Mouse (Mus musculus): ENCODE measurements at regions not wholly inside any gene's neighbourhood (a gene's known extent, or its start where the extent isn't known, plus 50 kb on each side); places are given as distances from the start of the nearest gene placed in this dataset.
"Not testable (repeated sequence)": the region's sequence is repeated elsewhere in the genome, so short reads cannot be mapped to it uniquely, and the experiment has no call there.

GRCm38 (mm10) chr3:38263261-38264141, 221.1 kb downstream of the Ankrd50 start:
- no peak for ATAC-seq (replicated peaks; ENCODE audit: insufficient number of reproducible peaks, low FRiP score, low TSS enrichment, poor library complexity, severe bottlenecking)

- no peak for ATAC-seq (replicated peaks; ENCODE audit: insufficient number of reproducible peaks, low FRiP score, low TSS enrichment, poor library complexity, severe bottlenecking)
Observed at GRCm38 (mm10) chr3:38261326-38262075, 223.1 kb downstream of the Ankrd50 start.

- ATAC-seq (replicated peaks; ENCODE audit: insufficient number of reproducible peaks, low FRiP score, low TSS enrichment, poor library complexity, severe bottlenecking): not testable (repeated sequence)
Observed at GRCm38 (mm10) chr3:38259223-38259622, 225.4 kb downstream of the Ankrd50 start.

GRCm38 (mm10) chr3:38257843-38258290, 226.8 kb downstream of the Ankrd50 start:
- ATAC-seq (replicated peaks; ENCODE audit: insufficient number of reproducible peaks, low FRiP score, low TSS enrichment, poor library complexity, severe bottlenecking): no peak

GRCm38 (mm10) chr3:38257076-38257842, 227.4 kb downstream of the Ankrd50 start:
- ATAC-seq (replicated peaks; ENCODE audit: insufficient number of reproducible peaks, low FRiP score, low TSS enrichment, poor library complexity, severe bottlenecking): no peak

- no peak for ATAC-seq (replicated peaks; ENCODE audit: insufficient number of reproducible peaks, low FRiP score, low TSS enrichment, poor library complexity, severe bottlenecking)
Observed at GRCm38 (mm10) chr3:38255674-38256073, 229.0 kb downstream of the Ankrd50 start.

- no peak for ATAC-seq (replicated peaks; ENCODE audit: insufficient number of reproducible peaks, low FRiP score, low TSS enrichment, poor library complexity, severe bottlenecking)
Observed at GRCm38 (mm10) chr3:38254896-38255295, 229.7 kb downstream of the Ankrd50 start.

- no peak for ATAC-seq (replicated peaks; ENCODE audit: insufficient number of reproducible peaks, low FRiP score, low TSS enrichment, poor library complexity, severe bottlenecking)
Observed at GRCm38 (mm10) chr3:38251592-38251991, 233.1 kb downstream of the Ankrd50 start.

- no peak for ATAC-seq (replicated peaks; ENCODE audit: insufficient number of reproducible peaks, low FRiP score, low TSS enrichment, poor library complexity, severe bottlenecking)
Observed at GRCm38 (mm10) chr3:38250552-38250951, 234.1 kb downstream of the Ankrd50 start.

GRCm38 (mm10) chr3:38248941-38249340, 235.7 kb downstream of the Ankrd50 start:
- ATAC-seq (replicated peaks; ENCODE audit: insufficient number of reproducible peaks, low FRiP score, low TSS enrichment, poor library complexity, severe bottlenecking): no peak

- no peak for ATAC-seq (replicated peaks; ENCODE audit: insufficient number of reproducible peaks, low FRiP score, low TSS enrichment, poor library complexity, severe bottlenecking)
Observed at GRCm38 (mm10) chr3:38246439-38246838, 238.2 kb downstream of the Ankrd50 start.

- ATAC-seq (replicated peaks; ENCODE audit: insufficient number of reproducible peaks, low FRiP score, low TSS enrichment, poor library complexity, severe bottlenecking): no peak
Observed at GRCm38 (mm10) chr3:38243209-38243608, 241.4 kb downstream of the Ankrd50 start.

- ATAC-seq (replicated peaks; ENCODE audit: insufficient number of reproducible peaks, low FRiP score, low TSS enrichment, poor library complexity, severe bottlenecking): no peak
Observed at GRCm38 (mm10) chr3:38237616-38238015, 247.0 kb downstream of the Ankrd50 start.

- no peak for ATAC-seq (replicated peaks; ENCODE audit: insufficient number of reproducible peaks, low FRiP score, low TSS enrichment, poor library complexity, severe bottlenecking)
Observed at GRCm38 (mm10) chr3:38235736-38236083, 248.9 kb downstream of the Ankrd50 start.

GRCm38 (mm10) chr3:38235033-38235735, 249.5 kb downstream of the Ankrd50 start:
- no peak for ATAC-seq (replicated peaks; ENCODE audit: insufficient number of reproducible peaks, low FRiP score, low TSS enrichment, poor library complexity, severe bottlenecking)

GRCm38 (mm10) chr3:38234534-38234933, 250.1 kb downstream of the Ankrd50 start:
- no peak for ATAC-seq (replicated peaks; ENCODE audit: insufficient number of reproducible peaks, low FRiP score, low TSS enrichment, poor library complexity, severe bottlenecking)

GRCm38 (mm10) chr3:38234006-38234405, 250.6 kb downstream of the Ankrd50 start:
- ATAC-seq (replicated peaks; ENCODE audit: insufficient number of reproducible peaks, low FRiP score, low TSS enrichment, poor library complexity, severe bottlenecking): no peak

GRCm38 (mm10) chr3:38233091-38233490, 251.6 kb downstream of the Ankrd50 start:
- no peak for ATAC-seq (replicated peaks; ENCODE audit: insufficient number of reproducible peaks, low FRiP score, low TSS enrichment, poor library complexity, severe bottlenecking)

Measured in monocyte, adult 5-6 weeks (primary cell).